Mouse (Mus musculus): ENCODE results near the gene Hdac9.

Hdac9 gene

GRCm38 (mm10) chr12:34714266-34714939, 202.5 kb downstream of the Hdac9 start:
- peak in 1 of 2 experiments; percentile 7 for DNase-seq (ENCODE audit: low spot score in 2 of 2)

GRCm38 (mm10) chr12:34697981-34698380, 218.9 kb downstream of the Hdac9 start:
- DNase-seq (ENCODE audit: low spot score in 2 of 2) = no peak

- DNase-seq (ENCODE audit: low spot score in 2 of 2) = no peak
Measured at GRCm38 (mm10) chr12:34696736-34697135, 220.2 kb downstream of the Hdac9 start.

- DNase-seq (ENCODE audit: low spot score in 2 of 2) = no peak
Measured at GRCm38 (mm10) chr12:34688941-34689340, 228.0 kb downstream of the Hdac9 start.

- DNase-seq (ENCODE audit: low spot score in 2 of 2) = no peak
Measured at GRCm38 (mm10) chr12:34683375-34683774, 233.5 kb downstream of the Hdac9 start.

GRCm38 (mm10) chr12:34682657-34683056, 234.2 kb downstream of the Hdac9 start:
- DNase-seq (ENCODE audit: low spot score in 2 of 2) = no peak

- no peak for DNase-seq (ENCODE audit: low spot score in 2 of 2)
Measured at GRCm38 (mm10) chr12:34680576-34680975, 236.3 kb downstream of the Hdac9 start.

- DNase-seq (ENCODE audit: low spot score in 2 of 2) = no peak
Measured at GRCm38 (mm10) chr12:34677110-34677509, 239.8 kb downstream of the Hdac9 start.

- no peak for DNase-seq (ENCODE audit: low spot score in 2 of 2)
Measured at GRCm38 (mm10) chr12:34674235-34674634, 242.7 kb downstream of the Hdac9 start.

- DNase-seq (ENCODE audit: low spot score in 2 of 2) = no peak
Measured at GRCm38 (mm10) chr12:34673539-34673938, 243.4 kb downstream of the Hdac9 start.

- peak; percentile 92 for DNase-seq (ENCODE audit: low spot score in 2 of 2)
Measured at GRCm38 (mm10) chr12:34664758-34665157, 252.1 kb downstream of the Hdac9 start.

GRCm38 (mm10) chr12:34661378-34661777, 255.5 kb downstream of the Hdac9 start:
- DNase-seq (ENCODE audit: low spot score in 2 of 2) = no peak

GRCm38 (mm10) chr12:34660027-34660426, 256.9 kb downstream of the Hdac9 start:
- DNase-seq (ENCODE audit: low spot score in 2 of 2) = no peak

GRCm38 (mm10) chr12:34658568-34658967, 258.3 kb downstream of the Hdac9 start:
- DNase-seq (ENCODE audit: low spot score in 2 of 2) = no peak

- peak; percentile 73 to 78 for DNase-seq (ENCODE audit: low spot score in 2 of 2)
Measured at GRCm38 (mm10) chr12:34658119-34658518, 258.8 kb downstream of the Hdac9 start.

GRCm38 (mm10) chr12:34653615-34654014, 263.3 kb downstream of the Hdac9 start:
- DNase-seq (ENCODE audit: low spot score in 2 of 2) = no peak

GRCm38 (mm10) chr12:34648753-34649152, 268.1 kb downstream of the Hdac9 start:
- no peak for DNase-seq (ENCODE audit: low spot score in 2 of 2)

- DNase-seq (ENCODE audit: low spot score in 2 of 2) = no peak
Measured at GRCm38 (mm10) chr12:34641705-34642259, 275.1 kb downstream of the Hdac9 start.

GRCm38 (mm10) chr12:34637238-34638124, 279.4 kb downstream of the Hdac9 start:
- DNase-seq (ENCODE audit: low spot score in 2 of 2) = no peak

- DNase-seq (ENCODE audit: low spot score in 2 of 2) = no peak
Measured at GRCm38 (mm10) chr12:34619101-34619500, 297.8 kb downstream of the Hdac9 start.

- DNase-seq (ENCODE audit: low spot score in 2 of 2) = no peak
Measured at GRCm38 (mm10) chr12:34618321-34618720, 298.6 kb downstream of the Hdac9 start.

- no peak for DNase-seq (ENCODE audit: low spot score in 2 of 2)
Measured at GRCm38 (mm10) chr12:34617836-34618235, 299.1 kb downstream of the Hdac9 start.

- DNase-seq (ENCODE audit: low spot score in 2 of 2) = peak in 1 of 2 experiments; percentile 5
Measured at GRCm38 (mm10) chr12:34614796-34615195, 302.1 kb downstream of the Hdac9 start.
